Mouse (Mus musculus) liver, embryonic 11.5 days (tissue): ENCODE measurements at regions not wholly inside any gene's neighbourhood (a gene's known extent, or its start where the extent isn't known, plus 50 kb on each side); places are given as distances from the start of the nearest gene placed in this dataset.

Experiments
- ATAC-seq: fragments of 200-750 bp; cut with Nextera tagmentation; replicated peaks from 2 replicates; pipeline ENCODE4 v1.8.0; 2017; ENCODE audit warnings: moderate number of reproducible peaks, mild to moderate bottlenecking, moderate TSS enrichment, moderate library complexity; ENCODE audit not compliant: low FRiP score
- DNase-seq: peaks from one replicate; pipeline ENCODE4 v3.0.0-alpha.2; 2017; ENCODE audit warnings: low spot score
- H3K27ac ChIP-seq: fragments of 300-500 bp; sonication (generic); 2 replicates; pipeline ENCODE4 v1.5.1; 2014; ENCODE audit warnings: mild to moderate bottlenecking, low read depth, low read length, control low read depth
- H3K27me3 ChIP-seq: fragments of 300-500 bp; sonication (generic); replicated peaks from 2 replicates; pipeline ENCODE4 v1.6.1; 2014; ENCODE audit warnings: low read length, mixed read lengths; ENCODE audit not compliant: control insufficient read depth, insufficient read depth
- H3K36me3 ChIP-seq: fragments of 300-500 bp; sonication (generic); 2 replicates; pipeline ENCODE4 v1.6.1; 2014; ENCODE audit warnings: mild to moderate bottlenecking, low read length, moderate library complexity, mixed read lengths; ENCODE audit not compliant: control insufficient read depth, insufficient read depth
- H3K4me1 ChIP-seq: fragments of 300-500 bp; sonication (generic); replicated peaks from 2 replicates; pipeline ENCODE4 v1.6.1; 2014; ENCODE audit warnings: low read length, mixed read lengths; ENCODE audit not compliant: control insufficient read depth, insufficient read depth
- H3K4me2 ChIP-seq: fragments of 300-500 bp; sonication (generic); 2 replicates; pipeline ENCODE4 v1.6.1; 2014; ENCODE audit warnings: mild to moderate bottlenecking, control low read depth, moderate library complexity
- H3K4me3 ChIP-seq: fragments of 300-500 bp; sonication (generic); 2 replicates; pipeline ENCODE4 v1.5.1; 2014; ENCODE audit warnings: low read depth, low read length, control low read depth
- H3K9ac ChIP-seq: fragments of 300-500 bp; sonication (generic); 2 replicates; pipeline ENCODE4 v1.6.1; 2014; ENCODE audit warnings: low read depth, low read length, control low read depth
- H3K9me3 ChIP-seq: fragments of 300-500 bp; sonication (generic); 2 replicates; pipeline ENCODE4 v1.6.1; 2016; ENCODE audit warnings: low read length, inconsistent platforms, mixed read lengths; ENCODE audit not compliant: control insufficient read depth
- WGBS: fragments of 180-500 bp; shearing (Covaris S2); extraction: QIAGEN DNeasy Blood & Tissue Kit; methylation state at CpG from one replicate; pipeline ENCODE4 v1.1.7; 2014; 5-methylcytosine and 5-hydroxymethylcytosine counted together

DNA sequence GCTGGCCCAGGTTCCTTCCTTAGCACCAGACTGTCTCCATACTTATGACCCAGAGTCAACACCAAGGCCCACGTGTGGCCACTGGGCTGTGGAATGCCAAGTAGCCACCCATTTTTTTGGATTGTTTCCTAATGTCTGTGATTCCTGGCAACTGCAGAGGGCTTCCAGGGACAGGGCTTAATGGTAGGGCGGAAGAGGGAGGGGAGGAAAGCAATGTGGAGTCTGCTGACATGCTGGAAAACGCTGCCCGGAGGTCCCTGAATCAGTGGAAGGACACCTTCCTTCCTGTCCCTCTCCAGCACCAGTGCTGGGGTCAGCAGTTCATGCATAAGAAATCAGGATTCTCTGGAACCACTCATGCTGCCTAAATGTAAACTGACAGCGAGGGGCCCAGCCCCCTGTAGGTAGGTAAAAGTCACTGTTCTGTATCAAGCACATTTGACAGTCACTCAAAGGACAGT is 90.8 kb downstream of the Iyd start:
- WGBS = 40% methylated on average over 5 of the region's 5 CpGs
- Histone ChIP-seq H3K36me3 (no peaks in the 10 kb centered on the region), H3K27me3 (no peaks in the 10 kb centered on the region), H3K4me3 (no peak overlapping the region), H3K9me3 (no peaks in the 10 kb centered on the region), H3K9ac (no peak overlapping the region), H3K27ac (no peak overlapping the region), H3K4me2 (no peak overlapping the region), H3K4me1 (no peaks in the 10 kb centered on the region)
- ATAC-seq (0 out of 2 replicates have a peak, but pooled peaks have one; percentile 18), DNase-seq (no peak)

DNA sequence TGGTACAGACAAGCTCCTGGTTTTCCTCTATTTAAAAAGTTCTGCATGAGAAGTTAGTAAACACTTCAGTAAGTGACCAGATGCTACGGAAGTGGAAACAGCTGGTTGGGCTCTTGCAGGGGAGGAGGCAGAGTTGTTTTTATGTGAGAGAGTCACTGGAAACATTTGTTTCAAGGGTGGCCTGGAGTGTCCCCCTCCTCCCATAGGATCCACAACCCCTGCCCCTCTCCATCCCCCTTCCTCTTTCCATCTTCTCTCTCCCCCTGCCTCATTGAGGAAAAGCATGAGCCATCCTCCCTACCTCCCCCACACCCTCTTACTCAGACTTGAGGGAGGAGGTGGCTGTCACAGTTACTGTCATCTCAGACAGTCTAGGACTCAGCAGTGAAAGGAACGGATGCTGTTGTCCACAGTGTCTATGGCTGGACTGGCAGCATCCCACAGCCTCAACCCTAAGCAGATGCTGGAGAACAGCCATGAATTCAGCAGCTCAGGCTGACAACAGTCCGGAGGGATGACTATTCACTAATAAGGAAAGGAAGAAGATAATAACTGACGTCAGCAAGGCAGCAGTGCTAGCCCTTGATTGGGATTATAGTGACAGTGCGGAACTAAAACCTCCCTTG is 93.9 kb downstream of the Iyd start:
- 37% methylated on average over 5 of the region's 5 CpGs for WGBS
- Histone ChIP-seq H3K36me3 (no peaks in the 10 kb centered on the region), H3K9me3 (no peaks in the 10 kb centered on the region), H3K4me3 (no peak overlapping the region), H3K9ac (no peak overlapping the region), H3K27ac (peak overlapping the region; percentile 45), H3K4me2 (no peak overlapping the region), H3K27me3 (no peaks in the 10 kb centered on the region), H3K4me1 (no peaks in the 10 kb centered on the region)
- DNase-seq = no peak
- ATAC-seq = peak; percentile 47; the same call in 1 of the 2 replicates

GRCm38 (mm10) chr10:3644111-3644510 is 96.1 kb upstream of the Plekhg1 start:
- Histone ChIP-seq H3K9me3 (no peaks in the 10 kb centered on the region), H3K4me1 (no peaks in the 10 kb centered on the region), H3K27ac (no peak overlapping the region), H3K9ac (no peak overlapping the region), H3K36me3 (no peaks in the 10 kb centered on the region), H3K4me2 (no peak overlapping the region), H3K4me3 (no peak overlapping the region), H3K27me3 (no peaks in the 10 kb centered on the region)
- WGBS = 71% methylated on average over 5 of the region's 5 CpGs
- ATAC-seq = no peak
- no peak for DNase-seq

- H3K4me1 ChIP-seq = no peaks in the 10 kb centered on the region
- ATAC-seq (no peak), DNase-seq (no peak)
- no peak overlapping the region for H3K9ac ChIP-seq
- no peaks in the 10 kb centered on the region for H3K27me3 ChIP-seq
- no peaks in the 10 kb centered on the region for H3K9me3 ChIP-seq
- no peak overlapping the region for H3K27ac ChIP-seq
- 73% methylated on average over 5 of the region's 5 CpGs for WGBS
- no peak overlapping the region for H3K4me2 ChIP-seq
- H3K36me3 ChIP-seq = no peaks in the 10 kb centered on the region
- H3K4me3 ChIP-seq = no peak overlapping the region
Measured at GRCm38 (mm10) chr10:3645030-3645429, 95.1 kb upstream of the Plekhg1 start.

DNA sequence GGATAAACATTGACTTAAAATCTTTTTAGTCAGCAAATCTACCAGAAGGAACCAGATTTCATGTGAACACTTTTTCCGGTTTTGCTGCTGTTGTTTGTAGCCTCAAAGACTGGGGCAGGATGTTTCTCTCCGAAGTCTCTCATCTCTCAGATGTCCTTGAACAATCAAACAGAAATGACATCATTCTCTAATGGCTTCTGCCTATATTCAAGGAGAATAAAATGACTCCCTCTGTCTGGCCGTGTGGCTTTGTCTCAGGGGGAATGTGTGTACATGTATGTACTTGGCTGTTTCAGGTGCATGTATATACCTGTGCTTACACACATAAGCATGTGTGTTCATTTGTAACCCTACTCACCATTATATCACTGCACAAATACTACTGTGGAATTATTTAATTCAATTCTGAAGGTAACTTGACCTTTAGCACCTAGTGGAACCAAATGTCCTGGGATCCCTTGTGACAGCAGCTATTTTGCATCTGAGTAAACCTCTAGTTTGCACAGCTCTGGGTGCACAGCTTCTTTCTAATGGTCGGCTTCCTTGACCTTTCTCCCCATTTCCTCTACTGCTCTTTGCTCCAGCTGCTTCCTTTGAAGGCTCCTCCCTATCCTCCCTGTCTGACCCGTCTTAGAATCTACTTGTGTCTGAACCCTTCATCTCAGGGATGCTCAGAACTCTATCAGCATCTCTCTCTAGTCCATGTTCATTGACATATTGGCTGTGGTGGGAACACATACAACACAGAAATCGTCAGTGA is 93.8 kb upstream of the Plekhg1 start:
- no peaks in the 10 kb centered on the region for H3K9me3 ChIP-seq
- no peaks in the 10 kb centered on the region for H3K36me3 ChIP-seq
- no peaks in the 10 kb centered on the region for H3K4me1 ChIP-seq
- H3K4me3 ChIP-seq = no peak overlapping the region
- H3K27ac ChIP-seq = no peak overlapping the region
- H3K4me2 ChIP-seq = no peak overlapping the region
- ATAC-seq = no peak
- WGBS = 56% methylated on average over 6 of the region's 6 CpGs
- DNase-seq = no peak
- H3K27me3 ChIP-seq = no peaks in the 10 kb centered on the region
- H3K9ac ChIP-seq = no peak overlapping the region

DNA sequence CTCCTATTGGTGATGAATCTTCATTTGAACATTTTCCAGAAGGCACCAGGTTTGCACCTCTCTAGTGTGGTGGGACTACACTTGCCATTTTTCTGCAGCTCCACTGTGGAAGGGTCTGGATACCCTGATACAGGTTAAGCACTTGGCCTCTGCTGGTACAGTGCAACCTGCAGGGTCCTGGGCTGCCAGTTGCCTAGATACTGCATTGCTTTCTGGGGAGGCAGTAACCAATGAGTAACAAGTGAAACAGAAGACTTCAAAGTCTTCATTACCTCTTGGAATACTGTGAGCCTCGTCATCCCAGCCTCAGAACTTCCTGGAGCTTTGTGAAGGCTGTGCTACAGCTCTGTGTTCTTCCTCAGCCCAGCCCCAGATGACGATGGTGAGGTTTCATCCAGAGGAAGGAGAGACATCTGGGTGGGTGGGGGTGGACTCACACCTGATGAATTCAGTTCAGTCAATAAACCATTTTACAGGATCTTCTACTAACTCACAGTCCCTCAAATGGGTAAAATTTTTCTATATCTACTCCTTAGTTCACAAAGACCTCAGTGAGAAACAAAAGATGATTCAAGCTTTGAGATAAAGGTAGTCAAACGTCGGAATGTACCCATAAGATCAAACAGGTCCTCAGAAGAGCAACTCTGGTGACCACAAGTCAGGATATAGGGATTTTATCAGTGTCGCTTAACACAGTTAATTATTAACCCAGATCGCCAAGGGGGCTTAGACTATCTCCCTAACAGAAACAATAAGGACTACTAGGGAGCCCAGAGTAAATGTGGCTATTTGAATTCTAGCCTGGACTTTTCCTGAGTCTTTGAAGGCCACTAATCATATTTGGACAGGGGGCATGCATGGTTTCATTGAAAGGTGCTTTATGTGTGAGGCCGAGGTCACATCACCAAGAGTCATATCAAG is 92.1 kb upstream of the Plekhg1 start:
- Histone ChIP-seq H3K9me3 (no peaks in the 10 kb centered on the region), H3K4me2 (no peak overlapping the region), H3K27ac (no peak overlapping the region), H3K4me3 (no peak overlapping the region), H3K9ac (no peak overlapping the region), H3K36me3 (no peaks in the 10 kb centered on the region), H3K4me1 (no peaks in the 10 kb centered on the region), H3K27me3 (no peaks in the 10 kb centered on the region)
- no peak for DNase-seq
- ATAC-seq = 0 out of 2 replicates have a peak, but pooled peaks have one; percentile 34
- 49% methylated on average over 7 of the region's 7 CpGs for WGBS

GRCm38 (mm10) chr10:3649983-3650382 is 90.2 kb upstream of the Plekhg1 start:
- no peaks in the 10 kb centered on the region for H3K4me1 ChIP-seq
- no peak overlapping the region for H3K9ac ChIP-seq
- no peak overlapping the region for H3K27ac ChIP-seq
- no peaks in the 10 kb centered on the region for H3K27me3 ChIP-seq
- 71% methylated on average over 1 of the region's 1 CpGs for WGBS
- DNase-seq (no peak), ATAC-seq (no peak)
- H3K36me3 ChIP-seq = no peaks in the 10 kb centered on the region
- no peaks in the 10 kb centered on the region for H3K9me3 ChIP-seq
- H3K4me3 ChIP-seq = no peak overlapping the region
- no peak overlapping the region for H3K4me2 ChIP-seq

DNA sequence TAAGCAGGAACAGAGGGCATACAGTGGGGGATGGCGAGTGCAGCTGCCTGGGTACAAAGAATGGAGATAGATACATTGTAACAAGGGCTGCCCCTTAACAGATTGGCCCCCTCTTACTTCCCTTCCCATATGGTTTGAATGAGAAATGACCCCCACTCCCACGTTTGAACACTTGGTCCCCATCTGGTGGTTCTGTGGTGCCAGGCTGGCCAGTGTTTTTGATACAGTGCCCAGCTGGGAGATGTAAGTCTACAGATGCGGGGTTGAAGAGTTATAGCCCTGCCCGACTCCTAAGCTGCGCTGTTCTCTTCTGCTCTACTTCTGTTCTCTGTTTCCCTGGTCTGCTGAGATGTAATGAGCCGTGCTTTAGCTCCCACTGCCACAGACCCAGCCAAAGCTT is 89.6 kb upstream of the Plekhg1 start:
- no peaks in the 10 kb centered on the region for H3K36me3 ChIP-seq
- 78% methylated on average over 6 of the region's 6 CpGs for WGBS
- DNase-seq = no peak
- ATAC-seq = no peak
- no peaks in the 10 kb centered on the region for H3K4me1 ChIP-seq
- no peaks in the 10 kb centered on the region for H3K27me3 ChIP-seq
- H3K9ac ChIP-seq = no peak overlapping the region
- no peaks in the 10 kb centered on the region for H3K9me3 ChIP-seq
- no peak overlapping the region for H3K27ac ChIP-seq
- H3K4me3 ChIP-seq = no peak overlapping the region
- no peak overlapping the region for H3K4me2 ChIP-seq
